9 mouse cellular contexts compared by ENCODE assay signal in genomic region chr5:44483426-44484106, GRCm38 (mm10).
A peak's percentile ranks its signal among the peaks of the same experiment; 100 is the strongest.
DNase-seq lines count a peak whose midpoint lies in the region; ATAC-seq and TF ChIP-seq lines count a peak whose summit lies in the region.
"Had no signal": no experiment of that assay in that cellular context is flagged by ENCODE, and none has a peak within 500 bp of the region (broad histone marks: within the 10 kb centered on the region; RNA-seq: fewer than 3 reads in every experiment).

No protein-coding gene starts in this region.

- peak; percentile 76 for TF ChIP-seq CTCF in cortical plate, adult 2 months (IDR thresholded peaks at IDR 0.05; ENCODE audit: extremely low read depth, insufficient read depth, low read length)

- H3K4me3 ChIP-seq in cortical plate, adult 2 months (ENCODE audit: insufficient read depth, low read length): no peak overlapping the region
- H3K4me3 ChIP-seq in hindbrain, embryonic 15.5 days: no peak overlapping the region
- H3K4me3 ChIP-seq: limb, embryonic 13.5 days had no signal

- intact Hi-C loops in left cerebral cortex, postnatal 10 days (cut with DNase I): loop anchor here (10.0 kb wide), 2 partner anchors 179 to 921 kb away; no protein-coding TSS in a partner anchor

- DNase-seq in adrenal gland, adult 2 months: peak; percentile 12
- no peak for DNase-seq in adrenal gland, adult 8-10 months
- DNase-seq in left cerebral cortex, postnatal 10 days (ENCODE audit: extremely low spot score in 1 of 2, low spot score in 2 of 2): peak; percentile 38 to 55
- peak; percentile 64 for DNase-seq in right cerebral cortex, adult 18-20 months
- no peak for DNase-seq in ovary, postnatal 10 days (ENCODE audit: low spot score)
- DNase-seq in heart, adult 8-10 months (ENCODE audit: low spot score): no peak

- ATAC-seq in hindbrain, embryonic 15.5 days (ENCODE audit: low FRiP score, low read depth): peak; percentile 79

- no peak for TF ChIP-seq POLR2A in cortical plate, adult 2 months (IDR thresholded peaks at IDR 0.05; ENCODE audit: extremely low read depth, insufficient read depth, low read length)

- H3K36me3 ChIP-seq in hindbrain, embryonic 15.5 days: no peaks in the 10 kb centered on the region
- H3K36me3 ChIP-seq: limb, embryonic 13.5 days had no signal

- peaks cover 2% of the 10 kb centered on the region; the same call in 1 of the 2 replicates for H3K4me1 ChIP-seq in cortical plate, adult 2 months (ENCODE audit: control insufficient read depth, insufficient read depth, low read length)
- peaks cover 7% of the 10 kb centered on the region; the same call in 1 of the 2 replicates for H3K4me1 ChIP-seq in hindbrain, embryonic 15.5 days (replicated peaks)

- H3K27ac ChIP-seq in cortical plate, adult 2 months (ENCODE audit: insufficient read depth, low read length): no peak overlapping the region
- no peak overlapping the region; the same call in 1 of the 2 replicates for H3K27ac ChIP-seq in hindbrain, embryonic 15.5 days (replicated peaks)
- H3K27ac ChIP-seq: limb, embryonic 13.5 days had no signal

- H3K4me2 ChIP-seq in hindbrain, embryonic 15.5 days: no peak overlapping the region
- H3K4me2 ChIP-seq: limb, embryonic 13.5 days had no signal

- no peaks in the 10 kb centered on the region for H3K27me3 ChIP-seq in hindbrain, embryonic 15.5 days
- H3K27me3 ChIP-seq: limb, embryonic 13.5 days had no signal

- no peak overlapping the region for H3K9ac ChIP-seq in hindbrain, embryonic 15.5 days
- H3K9ac ChIP-seq: limb, embryonic 13.5 days had no signal

- no peaks in the 10 kb centered on the region for H3K9me3 ChIP-seq in hindbrain, embryonic 15.5 days
- H3K9me3 ChIP-seq: limb, embryonic 13.5 days had no signal

- WGBS in hindbrain, embryonic 15.5 days: 67% methylated on average over 11 of the region's 11 CpGs

Comparison
In these comparisons a context has a peak if more than half of its experiments do, and no peak if none do; other contexts are left out.
1. DNase-seq: peak in adrenal gland, adult 2 months (single experiment), left cerebral cortex, postnatal 10 days (2 of 2) and right cerebral cortex, adult 18-20 months (single experiment); none in adrenal gland, adult 8-10 months (single experiment), ovary, postnatal 10 days (single experiment) and heart, adult 8-10 months (single experiment).